Mouse (Mus musculus) kidney, postnatal 0 days (tissue): ENCODE measurements at regions not wholly inside any gene's neighbourhood (a gene's known extent, or its start where the extent isn't known, plus 50 kb on each side); places are given as distances from the start of the nearest gene placed in this dataset.

ENCODE experiments used
- ATAC-seq: fragments of 200-750 bp; cut with Nextera tagmentation; replicated peaks from 2 replicates; pipeline ENCODE4 v1.8.0; 2017; ENCODE audit warnings: low read depth, moderate number of reproducible peaks, moderate TSS enrichment, moderate library complexity; ENCODE audit not compliant: low FRiP score
- DNase-seq: peaks from one replicate; pipeline ENCODE4 v3.0.0-alpha.2; 2016; ENCODE audit warnings: low spot score
- H3K27ac ChIP-seq: fragments of 300-500 bp; sonication (generic); 2 replicates; pipeline ENCODE4 v1.5.1; 2014; ENCODE audit warnings: mild to moderate bottlenecking
- H3K27me3 ChIP-seq: fragments of 300-500 bp; sonication (generic); 2 replicates; pipeline ENCODE4 v1.6.1; 2014; ENCODE audit warnings: low read length, mixed read lengths; ENCODE audit not compliant: insufficient read depth
- H3K36me3 ChIP-seq: fragments of 300-500 bp; sonication (generic); 2 replicates; pipeline ENCODE4 v1.6.1; 2014; ENCODE audit warnings: low read length, mixed read lengths; ENCODE audit not compliant: insufficient read depth
- H3K4me1 ChIP-seq: fragments of 300-500 bp; sonication (generic); replicated peaks from 2 replicates; pipeline ENCODE4 v1.6.1; 2014; ENCODE audit warnings: antibody characterized with exemption, low read length, mixed read lengths; ENCODE audit not compliant: insufficient read depth
- H3K4me2 ChIP-seq: fragments of 300-500 bp; sonication (generic); 2 replicates; pipeline ENCODE4 v1.6.1; 2014; ENCODE audit warnings: mild to moderate bottlenecking, low read length, moderate library complexity, mixed read lengths
- H3K4me3 ChIP-seq: fragments of 300-500 bp; sonication (generic); replicated peaks from 2 replicates; pipeline ENCODE4 v1.5.1; 2014; ENCODE audit warnings: low read depth, low read length
- H3K9ac ChIP-seq: fragments of 300-500 bp; sonication (generic); 2 replicates; pipeline ENCODE4 v1.6.1; 2014; ENCODE audit warnings: low read depth, low read length
- H3K9me3 ChIP-seq: fragments of 300-500 bp; sonication (generic); replicated peaks from 2 replicates; pipeline ENCODE4 v1.6.1; 2016; ENCODE audit warnings: low read length, inconsistent platforms, mixed read lengths
- CTCF ChIP-seq: IDR thresholded peaks from 2 replicates; pipeline ENCODE4 v1.5.1; 2016; ENCODE audit warnings: antibody characterized with exemption, low read depth, mild to moderate bottlenecking, moderate library complexity
- WGBS: fragments of 180-500 bp; shearing (Covaris S2); extraction: QIAGEN DNeasy Blood & Tissue Kit; methylation state at CpG from one replicate; pipeline ENCODE4 v1.1.7; 2014; 5-methylcytosine and 5-hydroxymethylcytosine counted together

GRCm38 (mm10) chr10:92102755-92103154 is 619.5 kb downstream of the Nedd1 start:
- no peak overlapping the region for H3K4me2 ChIP-seq
- no peak overlapping the region for H3K27ac ChIP-seq
- WGBS: 83% methylated on average over 4 of the region's 4 CpGs
- TF ChIP-seq CTCF: no peak
- H3K9me3 ChIP-seq: no peaks in the 10 kb centered on the region
- no peak overlapping the region for H3K4me3 ChIP-seq
- H3K27me3 ChIP-seq: no peaks in the 10 kb centered on the region
- no peaks in the 10 kb centered on the region for H3K4me1 ChIP-seq
- ATAC-seq: no peak
- DNase-seq: no peak
- H3K9ac ChIP-seq: no peak overlapping the region
- no peaks in the 10 kb centered on the region for H3K36me3 ChIP-seq

GRCm38 (mm10) chr10:92097562-92097961 is 624.7 kb downstream of the Nedd1 start:
- DNase-seq: no peak
- Histone ChIP-seq H3K27me3 (no peaks in the 10 kb centered on the region), H3K4me3 (no peak overlapping the region), H3K9ac (no peak overlapping the region), H3K4me2 (no peak overlapping the region), H3K27ac (no peak overlapping the region), H3K36me3 (no peaks in the 10 kb centered on the region), H3K9me3 (no peaks in the 10 kb centered on the region), H3K4me1 (no peaks in the 10 kb centered on the region)
- 44% methylated on average over 5 of the region's 7 CpGs for WGBS
- TF ChIP-seq CTCF: no peak
- ATAC-seq: no peak

GRCm38 (mm10) chr10:92097081-92097480 is 625.1 kb downstream of the Nedd1 start:
- Histone ChIP-seq H3K27ac (no peak overlapping the region), H3K36me3 (no peaks in the 10 kb centered on the region), H3K4me3 (no peak overlapping the region), H3K27me3 (no peaks in the 10 kb centered on the region), H3K4me1 (no peaks in the 10 kb centered on the region), H3K4me2 (no peak overlapping the region), H3K9me3 (no peaks in the 10 kb centered on the region), H3K9ac (no peak overlapping the region)
- WGBS: 90% methylated on average over 4 of the region's 4 CpGs
- DNase-seq (no peak), ATAC-seq (no peak)
- no peak for TF ChIP-seq CTCF

- no peaks in the 10 kb centered on the region for H3K36me3 ChIP-seq
- no peak overlapping the region for H3K4me3 ChIP-seq
- no peaks in the 10 kb centered on the region for H3K9me3 ChIP-seq
- no peak overlapping the region for H3K9ac ChIP-seq
- H3K4me1 ChIP-seq: no peaks in the 10 kb centered on the region
- no peak for TF ChIP-seq CTCF
- no peaks in the 10 kb centered on the region for H3K27me3 ChIP-seq
- no peak for DNase-seq
- 65% methylated on average over 9 of the region's 9 CpGs for WGBS
- H3K27ac ChIP-seq: no peak overlapping the region
- H3K4me2 ChIP-seq: no peak overlapping the region
- ATAC-seq: no peak
Measured at GRCm38 (mm10) chr10:92091480-92092395, 630.5 kb downstream of the Nedd1 start.

GRCm38 (mm10) chr10:92082111-92082510 is 640.1 kb downstream of the Nedd1 start:
- DNase-seq (no peak), ATAC-seq (no peak)
- Histone ChIP-seq H3K27ac (no peak overlapping the region), H3K9me3 (no peaks in the 10 kb centered on the region), H3K4me3 (no peak overlapping the region), H3K36me3 (no peaks in the 10 kb centered on the region), H3K4me1 (no peaks in the 10 kb centered on the region), H3K27me3 (no peaks in the 10 kb centered on the region), H3K4me2 (no peak overlapping the region), H3K9ac (no peak overlapping the region)
- TF ChIP-seq CTCF: no peak
- 79% methylated on average over 4 of the region's 4 CpGs for WGBS

GRCm38 (mm10) chr10:92081199-92081598 is 641.0 kb downstream of the Nedd1 start:
- no peak overlapping the region for H3K4me2 ChIP-seq
- no peak overlapping the region for H3K27ac ChIP-seq
- WGBS: 71% methylated on average over 1 of the region's 1 CpGs
- no peaks in the 10 kb centered on the region for H3K4me1 ChIP-seq
- H3K27me3 ChIP-seq: no peaks in the 10 kb centered on the region
- ATAC-seq (no peak), DNase-seq (no peak)
- no peak overlapping the region for H3K9ac ChIP-seq
- H3K9me3 ChIP-seq: no peaks in the 10 kb centered on the region
- TF ChIP-seq CTCF: no peak
- no peaks in the 10 kb centered on the region for H3K36me3 ChIP-seq
- H3K4me3 ChIP-seq: no peak overlapping the region
